Mouse (Mus musculus): ENCODE results near the gene Plce1. TPM values are rescaled to one million over a fixed set of nuclear protein-coding genes. Genes with fewer than 3 reads are reported as not detected.

Gene Plce1
- polyA plus RNA-seq, 2 experiments, result 0.21 to 0.50 TPM

DNA sequence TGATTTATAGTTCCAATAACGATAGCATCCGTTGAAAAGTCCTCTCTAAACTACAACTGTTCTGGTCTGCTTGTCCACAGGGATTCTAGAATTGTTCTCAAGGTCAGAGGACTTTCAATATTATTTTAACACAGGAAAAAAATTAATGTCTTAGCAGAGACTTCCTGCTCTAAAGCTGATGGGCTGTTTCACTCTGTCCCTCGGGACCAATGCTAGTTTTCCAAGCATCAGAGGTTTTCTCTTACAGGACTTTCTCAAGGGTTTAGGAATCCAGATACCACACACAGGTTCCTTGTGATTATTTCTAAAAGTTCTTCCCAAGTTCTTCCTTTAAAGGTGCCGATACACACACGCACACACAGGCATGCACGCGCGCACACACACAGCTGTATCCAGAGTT is 263.6 kb downstream of the Plce1 start:
- Histone ChIP-seq H3K4me3 (ENCODE audit: insufficient read depth in 1 of 2, low read depth in 2 of 2, low read length in 2 of 2) (no peak overlapping the region), H3K36me3 (replicated peaks; ENCODE audit: control insufficient read depth, insufficient read depth, low read depth) (no peaks in the 10 kb centered on the region), H3K4me1 (replicated peaks; ENCODE audit: control insufficient read depth in 2 of 2, insufficient read depth in 2 of 2, low read length in 1 of 2) (no peaks in the 10 kb centered on the region), H3K27me3 (ENCODE audit: control insufficient read depth, insufficient read depth, low read length) (no peaks in the 10 kb centered on the region), H3K9me3 (ENCODE audit: control insufficient read depth, low read length) (no peaks in the 10 kb centered on the region), H3K27ac (no peak overlapping the region), H3K9ac (replicated peaks) (no peak overlapping the region), H3K4me2 (ENCODE audit: low read depth) (no peak overlapping the region)
- ATAC-seq (ENCODE audit: insufficient read depth) (no peak), DNase-seq (ENCODE audit: low read depth in 3 of 3, low spot score in 3 of 3) (no peak)
- TF ChIP-seq EP300 (IDR thresholded peaks at IDR 0.05; ENCODE audit: low read depth) (no peak), CTCF (IDR thresholded peaks at IDR 0.05; ENCODE audit: low read depth) (no peak)
- WGBS (ENCODE audit: insufficient replicate concordance), result 73% methylated on average over 8 of the region's 8 CpGs

DNA sequence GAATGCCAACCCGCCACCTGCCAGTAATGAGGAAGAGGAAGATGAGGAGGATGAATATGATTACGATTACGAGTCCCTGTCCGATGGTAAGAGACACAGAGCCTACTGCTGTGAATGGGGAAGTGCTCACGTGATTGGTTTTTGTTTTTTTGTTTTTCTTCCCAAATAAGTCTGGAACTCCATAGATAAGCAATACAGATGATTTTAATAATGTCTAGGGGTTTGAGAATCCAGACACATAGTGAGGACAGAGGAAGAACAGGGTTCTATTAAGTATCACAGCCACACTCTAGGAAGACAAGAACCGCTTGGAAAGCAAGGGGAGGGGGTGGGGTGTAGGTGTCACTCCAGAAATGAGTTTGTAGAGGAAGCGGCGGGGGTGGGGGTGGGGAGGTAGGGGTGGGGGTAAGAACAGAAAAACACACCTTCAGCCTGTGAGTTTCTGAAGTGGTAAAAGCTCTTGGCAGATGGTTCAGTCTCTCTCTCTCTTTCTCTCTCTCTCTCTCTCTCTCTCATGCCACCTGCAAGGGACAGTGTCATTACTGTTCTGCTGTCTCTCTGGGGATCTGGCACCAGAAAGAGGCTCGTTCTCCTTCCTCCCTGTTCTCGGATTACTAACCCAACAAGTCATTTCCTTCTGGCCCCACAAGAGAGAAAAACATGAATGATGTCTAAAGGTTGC is 265.0 kb downstream of the Plce1 start:
- Histone ChIP-seq H3K27me3 (ENCODE audit: control insufficient read depth, insufficient read depth, low read length) (no peaks in the 10 kb centered on the region), H3K9me3 (ENCODE audit: control insufficient read depth, low read length) (no peaks in the 10 kb centered on the region), H3K36me3 (replicated peaks; ENCODE audit: control insufficient read depth, insufficient read depth, low read depth) (no peaks in the 10 kb centered on the region), H3K4me2 (ENCODE audit: low read depth) (no peak overlapping the region), H3K4me3 (ENCODE audit: insufficient read depth in 1 of 2, low read depth in 2 of 2, low read length in 2 of 2) (no peak overlapping the region), H3K9ac (replicated peaks) (no peak overlapping the region), H3K27ac (no peak overlapping the region), H3K4me1 (replicated peaks; ENCODE audit: control insufficient read depth in 2 of 2, insufficient read depth in 2 of 2, low read length in 1 of 2) (no peaks in the 10 kb centered on the region)
- DNase-seq (ENCODE audit: low read depth in 3 of 3, low spot score in 3 of 3), result no peak
- TF ChIP-seq EP300 (IDR thresholded peaks at IDR 0.05; ENCODE audit: low read depth), result no peak
- no peak for TF ChIP-seq CTCF (IDR thresholded peaks at IDR 0.05; ENCODE audit: low read depth)
- WGBS (ENCODE audit: insufficient replicate concordance), result 29% methylated on average over 10 of the region's 10 CpGs
- no peak for ATAC-seq (ENCODE audit: insufficient read depth)

DNA sequence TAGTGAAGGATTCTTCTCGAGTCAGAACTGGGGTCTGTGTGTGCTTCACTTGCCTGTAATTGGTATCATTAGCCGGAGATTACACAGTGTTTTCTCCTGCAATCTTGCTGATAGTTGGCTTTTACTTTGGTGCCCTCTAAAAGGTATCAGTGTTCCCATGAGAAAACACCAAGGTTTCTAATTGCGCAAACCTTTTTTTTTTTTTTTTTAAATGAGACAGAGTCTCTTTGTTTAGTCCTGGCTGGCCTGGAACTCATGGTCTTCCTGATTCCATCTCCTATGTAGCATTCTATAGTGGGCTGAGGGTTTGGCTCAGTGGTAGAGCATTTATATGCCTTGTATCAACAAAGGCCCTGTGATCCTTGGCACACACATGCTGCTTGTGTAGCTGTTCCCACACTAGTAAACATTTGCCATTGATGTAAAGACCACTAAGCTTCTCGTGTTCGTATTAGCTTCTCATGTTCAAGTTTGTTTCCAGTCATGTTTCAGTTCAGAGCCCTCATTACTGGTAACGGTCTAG is 265.6 kb downstream of the Plce1 start:
- no peaks in the 10 kb centered on the region for H3K36me3 ChIP-seq (replicated peaks; ENCODE audit: control insufficient read depth, insufficient read depth, low read depth)
- no peaks in the 10 kb centered on the region for H3K27me3 ChIP-seq (ENCODE audit: control insufficient read depth, insufficient read depth, low read length)
- TF ChIP-seq EP300 (IDR thresholded peaks at IDR 0.05; ENCODE audit: low read depth) (no peak), CTCF (IDR thresholded peaks at IDR 0.05; ENCODE audit: low read depth) (no peak)
- H3K9me3 ChIP-seq (ENCODE audit: control insufficient read depth, low read length), result no peaks in the 10 kb centered on the region
- ATAC-seq (ENCODE audit: insufficient read depth), result no peak
- no peak overlapping the region for H3K9ac ChIP-seq (replicated peaks)
- 53% methylated on average over 6 of the region's 6 CpGs for WGBS (ENCODE audit: insufficient replicate concordance)
- no peak overlapping the region for H3K4me3 ChIP-seq (ENCODE audit: insufficient read depth in 1 of 2, low read depth in 2 of 2, low read length in 2 of 2)
- no peak overlapping the region for H3K4me2 ChIP-seq (ENCODE audit: low read depth)
- no peaks in the 10 kb centered on the region for H3K4me1 ChIP-seq (replicated peaks; ENCODE audit: control insufficient read depth in 2 of 2, insufficient read depth in 2 of 2, low read length in 1 of 2)
- no peak overlapping the region for H3K27ac ChIP-seq
- no peak for DNase-seq (ENCODE audit: low read depth in 3 of 3, low spot score in 3 of 3)

DNA sequence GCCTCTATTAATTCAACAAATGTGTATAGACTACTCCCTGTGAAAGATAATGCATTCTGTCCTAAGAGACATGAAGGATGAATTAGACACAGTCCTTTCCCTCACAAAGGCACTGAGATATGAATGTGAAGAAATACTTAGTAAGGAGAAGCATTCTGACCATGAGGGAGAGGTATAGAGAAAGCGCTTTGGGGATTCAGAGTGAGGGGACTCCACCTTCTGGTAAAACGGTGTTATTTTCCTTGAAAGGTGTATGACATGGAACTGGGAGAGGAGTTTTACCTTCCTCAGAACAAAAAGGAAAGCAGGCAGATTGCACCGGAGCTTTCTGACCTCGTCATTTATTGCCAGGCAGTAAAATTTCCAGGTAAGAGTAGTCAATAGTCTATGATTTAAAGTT is 269.3 kb downstream of the Plce1 start:
- Histone ChIP-seq H3K4me2 (ENCODE audit: low read depth) (no peak overlapping the region), H3K27me3 (ENCODE audit: control insufficient read depth, insufficient read depth, low read length) (no peaks in the 10 kb centered on the region), H3K36me3 (replicated peaks; ENCODE audit: control insufficient read depth, insufficient read depth, low read depth) (no peaks in the 10 kb centered on the region), H3K4me1 (replicated peaks; ENCODE audit: control insufficient read depth in 2 of 2, insufficient read depth in 2 of 2, low read length in 1 of 2) (no peaks in the 10 kb centered on the region), H3K9me3 (ENCODE audit: control insufficient read depth, low read length) (no peaks in the 10 kb centered on the region), H3K9ac (replicated peaks) (no peak overlapping the region), H3K4me3 (ENCODE audit: insufficient read depth in 1 of 2, low read depth in 2 of 2, low read length in 2 of 2) (no peak overlapping the region), H3K27ac (no peak overlapping the region)
- no peak for DNase-seq (ENCODE audit: low read depth in 3 of 3, low spot score in 3 of 3)
- TF ChIP-seq EP300 (IDR thresholded peaks at IDR 0.05; ENCODE audit: low read depth), result no peak
- WGBS (ENCODE audit: insufficient replicate concordance), result 43% methylated on average over 4 of the region's 4 CpGs
- ATAC-seq (ENCODE audit: insufficient read depth), result no peak

DNA sequence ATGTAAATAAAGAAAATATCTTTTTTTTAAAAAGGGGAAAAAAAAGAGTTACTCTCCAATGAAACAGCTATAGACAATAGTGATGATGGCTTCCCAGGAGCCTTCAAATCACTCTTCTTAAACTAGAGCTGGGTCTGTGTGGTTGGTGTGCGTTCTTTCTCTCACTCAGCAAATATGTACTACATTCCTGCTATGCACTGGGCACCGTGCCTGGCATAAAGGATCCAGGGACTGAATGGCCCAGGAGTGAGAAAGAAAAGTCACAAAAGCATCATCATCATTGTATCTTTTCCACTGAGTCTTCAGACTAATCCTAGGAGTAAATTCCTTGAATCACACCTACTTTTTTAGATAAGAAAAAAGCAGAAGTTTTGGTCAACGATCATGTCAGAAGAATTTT is 276.3 kb downstream of the Plce1 start:
- no peaks in the 10 kb centered on the region for H3K4me1 ChIP-seq (replicated peaks; ENCODE audit: control insufficient read depth in 2 of 2, insufficient read depth in 2 of 2, low read length in 1 of 2)
- H3K4me2 ChIP-seq (ENCODE audit: low read depth), result no peak overlapping the region
- H3K36me3 ChIP-seq (replicated peaks; ENCODE audit: control insufficient read depth, insufficient read depth, low read depth), result no peaks in the 10 kb centered on the region
- no peak overlapping the region for H3K27ac ChIP-seq
- ATAC-seq (ENCODE audit: insufficient read depth) (no peak), DNase-seq (ENCODE audit: low read depth in 3 of 3, low spot score in 3 of 3) (no peak)
- no peak overlapping the region for H3K4me3 ChIP-seq (ENCODE audit: insufficient read depth in 1 of 2, low read depth in 2 of 2, low read length in 2 of 2)
- no peaks in the 10 kb centered on the region for H3K9me3 ChIP-seq (ENCODE audit: control insufficient read depth, low read length)
- no peak for TF ChIP-seq EP300 (IDR thresholded peaks at IDR 0.05; ENCODE audit: low read depth)
- TF ChIP-seq CTCF (IDR thresholded peaks at IDR 0.05; ENCODE audit: low read depth), result no peak
- H3K9ac ChIP-seq (replicated peaks), result no peak overlapping the region
- WGBS (ENCODE audit: insufficient replicate concordance), result 60% methylated on average over 3 of the region's 3 CpGs
- H3K27me3 ChIP-seq (ENCODE audit: control insufficient read depth, insufficient read depth, low read length), result no peaks in the 10 kb centered on the region

All from liver, embryonic 14.5 days (tissue).